Mouse (Mus musculus) heart, embryonic 13.5 days (tissue): ENCODE measurements around the gene Nexn. TPM values are rescaled to one million over a fixed set of nuclear protein-coding genes. Genes with fewer than 3 reads are reported as not detected.

Source experiments
- ATAC-seq: fragments of 200-750 bp; cut with Nextera tagmentation; 2 replicates; pipeline ENCODE4 v1.8.0; 2017; ENCODE audit warnings: moderate TSS enrichment; ENCODE audit not compliant: insufficient number of reproducible peaks, low FRiP score, low TSS enrichment; ENCODE audit errors: extremely low read depth
- H3K27ac ChIP-seq: fragments of 300-500 bp; sonication (generic); replicated peaks from 2 replicates; pipeline ENCODE4 v1.5.1; 2015; ENCODE audit warnings: moderate library complexity, mild to moderate bottlenecking, inconsistent platforms
- H3K27me3 ChIP-seq: fragments of 300-500 bp; sonication (generic); replicated peaks from 2 replicates; pipeline ENCODE4 v1.6.1; 2015; ENCODE audit warnings: mild to moderate bottlenecking, inconsistent platforms
- H3K36me3 ChIP-seq: fragments of 300-500 bp; sonication (generic); 2 replicates; pipeline ENCODE4 v1.6.1; 2015; ENCODE audit warnings: mild to moderate bottlenecking, inconsistent platforms
- H3K4me1 ChIP-seq: fragments of 300-500 bp; sonication (generic); 2 replicates; pipeline ENCODE4 v1.6.1; 2015; ENCODE audit warnings: inconsistent platforms
- H3K4me2 ChIP-seq: fragments of 300-500 bp; sonication (generic); 2 replicates; pipeline ENCODE4 v1.6.1; 2015; ENCODE audit warnings: inconsistent platforms, mild to moderate bottlenecking, moderate library complexity
- H3K4me3 ChIP-seq: fragments of 300-500 bp; sonication (generic); 2 replicates; pipeline ENCODE4 v1.5.1; 2015; ENCODE audit warnings: moderate library complexity, mild to moderate bottlenecking, inconsistent platforms
- H3K9ac ChIP-seq: fragments of 300-500 bp; sonication (generic); 2 replicates; pipeline ENCODE4 v1.6.1; 2015; ENCODE audit warnings: inconsistent platforms, mild to moderate bottlenecking, moderate library complexity
- H3K9me3 ChIP-seq: fragments of 300-500 bp; sonication (generic); 2 replicates; pipeline ENCODE4 v1.6.1; 2016; ENCODE audit warnings: inconsistent platforms
- WGBS: fragments of 180-500 bp; shearing (Covaris S2); methylation state at CpG from one replicate; pipeline ENCODE4 v1.1.7; 2015; ENCODE audit warnings: mixed read lengths; 5-methylcytosine and 5-hydroxymethylcytosine counted together
- polyA plus RNA-seq: library from polyadenylated mRNA; unstranded; fragments of >200 nt; fragmentation: Nextera tagmentation; extraction: Ambion mirVana; gene quantifications from 2 replicates; pipeline ENCODE4 v1.2.1, GENCODE M21; 2015

Gene Nexn
- polyA plus RNA-seq, 1 experiment from 2014 or later: 192 TPM

GRCm38 (mm10) chr3:152277912-152278311 lies 11.8 kb upstream of the Nexn start:
- no peak for ATAC-seq
- Histone ChIP-seq H3K9ac (no peak overlapping the region), H3K4me3 (no peak overlapping the region), H3K27ac (peak overlapping the region; percentile 31; the same call in 1 of the 2 replicates), H3K9me3 (no peaks in the 10 kb centered on the region), H3K27me3 (no peaks in the 10 kb centered on the region), H3K4me2 (no peak overlapping the region), H3K36me3 (peaks cover 34% of the 10 kb centered on the region), H3K4me1 (peaks cover 25% of the 10 kb centered on the region)
- WGBS: 76% methylated on average over 2 of the region's 2 CpGs

GRCm38 (mm10) chr3:152276935-152277334 lies 10.8 kb upstream of the Nexn start:
- Histone ChIP-seq H3K36me3 (peaks cover 25% of the 10 kb centered on the region), H3K9me3 (no peaks in the 10 kb centered on the region), H3K4me2 (no peak overlapping the region), H3K4me1 (peaks cover 33% of the 10 kb centered on the region), H3K27me3 (no peaks in the 10 kb centered on the region), H3K27ac (no peak overlapping the region), H3K4me3 (no peak overlapping the region), H3K9ac (no peak overlapping the region)
- WGBS: 94% methylated on average over 3 of the region's 3 CpGs
- no peak for ATAC-seq

- 79% methylated on average over 8 of the region's 8 CpGs for WGBS
- Histone ChIP-seq H3K9ac (no peak overlapping the region), H3K36me3 (peaks cover 11% of the 10 kb centered on the region), H3K4me3 (no peak overlapping the region), H3K4me1 (peaks cover 47% of the 10 kb centered on the region), H3K27me3 (no peaks in the 10 kb centered on the region), H3K4me2 (no peak overlapping the region), H3K27ac (no peak overlapping the region), H3K9me3 (no peaks in the 10 kb centered on the region)
- ATAC-seq: no peak
Measured at GRCm38 (mm10) chr3:152275008-152275407, 8.9 kb upstream of the Nexn start.

- Histone ChIP-seq H3K9ac (peak overlapping the region; percentile 16; the same call in 1 of the 2 replicates), H3K4me2 (no peak overlapping the region), H3K4me3 (no peak overlapping the region), H3K27me3 (no peaks in the 10 kb centered on the region), H3K9me3 (no peaks in the 10 kb centered on the region), H3K4me1 (peaks cover 49% of the 10 kb centered on the region), H3K36me3 (peaks cover 11% of the 10 kb centered on the region), H3K27ac (peak overlapping the region; percentile 61)
- 58% methylated on average over 20 of the region's 20 CpGs for WGBS
- ATAC-seq: no peak
Measured at GRCm38 (mm10) chr3:152272974-152273685, 7.0 kb upstream of the Nexn start.

GRCm38 (mm10) chr3:152271876-152272275 lies 5.7 kb upstream of the Nexn start:
- Histone ChIP-seq H3K9me3 (no peaks in the 10 kb centered on the region), H3K4me3 (no peak overlapping the region), H3K4me2 (no peak overlapping the region), H3K27ac (0 out of 2 replicates have a peak overlapping the region, but pooled peaks have one; percentile 4), H3K9ac (peak overlapping the region; percentile 11; the same call in 1 of the 2 replicates), H3K36me3 (peaks cover 8% of the 10 kb centered on the region), H3K27me3 (no peaks in the 10 kb centered on the region), H3K4me1 (peaks cover 51% of the 10 kb centered on the region)
- 68% methylated on average over 6 of the region's 6 CpGs for WGBS
- no peak for ATAC-seq

- H3K36me3 ChIP-seq: peaks cover 4% of the 10 kb centered on the region
- H3K4me3 ChIP-seq: no peak overlapping the region
- 75% methylated on average over 10 of the region's 10 CpGs for WGBS
- H3K9me3 ChIP-seq: no peaks in the 10 kb centered on the region
- H3K9ac ChIP-seq: no peak overlapping the region
- no peak overlapping the region for H3K4me2 ChIP-seq
- no peak for ATAC-seq
- peaks cover 58% of the 10 kb centered on the region for H3K4me1 ChIP-seq
- H3K27me3 ChIP-seq: no peaks in the 10 kb centered on the region
- H3K27ac ChIP-seq: no peak overlapping the region
Measured at GRCm38 (mm10) chr3:152271071-152271710, 5.0 kb upstream of the Nexn start.

GRCm38 (mm10) chr3:152268099-152268498 lies 1.9 kb upstream of the Nexn start:
- Histone ChIP-seq H3K4me2 (no peak overlapping the region), H3K27me3 (no peaks in the 10 kb centered on the region), H3K4me1 (peaks cover 53% of the 10 kb centered on the region), H3K4me3 (no peak overlapping the region), H3K9ac (no peak overlapping the region), H3K9me3 (no peaks in the 10 kb centered on the region), H3K36me3 (no peaks in the 10 kb centered on the region), H3K27ac (no peak overlapping the region)
- WGBS: 84% methylated on average over 14 of the region's 14 CpGs
- no peak for ATAC-seq

GRCm38 (mm10) chr3:152265351-152266035 lies 657 bp downstream of the Nexn start:
- H3K36me3 ChIP-seq: no peaks in the 10 kb centered on the region
- H3K27me3 ChIP-seq: no peaks in the 10 kb centered on the region
- H3K27ac ChIP-seq: peak overlapping the region; percentile 97
- ATAC-seq: peak; percentile 64; the same call in 1 of the 2 replicates
- H3K4me1 ChIP-seq: peaks cover 54% of the 10 kb centered on the region
- H3K9me3 ChIP-seq: no peaks in the 10 kb centered on the region
- peak overlapping the region; percentile 91 for H3K9ac ChIP-seq
- 3% methylated on average over 51 of the region's 63 CpGs for WGBS
- H3K4me3 ChIP-seq: peak overlapping the region; percentile 69
- H3K4me2 ChIP-seq: peak overlapping the region; percentile 80

- Histone ChIP-seq H3K4me2 (peak overlapping the region; percentile 80), H3K36me3 (no peaks in the 10 kb centered on the region), H3K27me3 (no peaks in the 10 kb centered on the region), H3K4me3 (peak overlapping the region; percentile 69), H3K9ac (peak overlapping the region; percentile 91), H3K4me1 (peaks cover 58% of the 10 kb centered on the region), H3K9me3 (no peaks in the 10 kb centered on the region), H3K27ac (peak overlapping the region; percentile 97)
- 17% methylated on average over 12 of the region's 12 CpGs for WGBS
- ATAC-seq: no peak
Measured at GRCm38 (mm10) chr3:152264830-152265229, 1.3 kb downstream of the Nexn start.

GRCm38 (mm10) chr3:152264374-152264773 lies 1.8 kb downstream of the Nexn start:
- Histone ChIP-seq H3K27ac (peak overlapping the region; percentile 97), H3K9me3 (no peaks in the 10 kb centered on the region), H3K36me3 (no peaks in the 10 kb centered on the region), H3K27me3 (no peaks in the 10 kb centered on the region), H3K4me2 (peak overlapping the region; percentile 80), H3K4me3 (peak overlapping the region; percentile 69), H3K4me1 (peaks cover 61% of the 10 kb centered on the region), H3K9ac (peak overlapping the region; percentile 91)
- WGBS: 27% methylated on average over 10 of the region's 10 CpGs
- ATAC-seq: no peak

GRCm38 (mm10) chr3:152261948-152262347 lies 4.2 kb downstream of the Nexn start:
- Histone ChIP-seq H3K4me2 (peak overlapping the region; percentile 80), H3K9me3 (no peaks in the 10 kb centered on the region), H3K4me3 (peak overlapping the region; percentile 69), H3K36me3 (no peaks in the 10 kb centered on the region), H3K9ac (peak overlapping the region; percentile 91), H3K4me1 (peaks cover 66% of the 10 kb centered on the region), H3K27ac (peak overlapping the region; percentile 97), H3K27me3 (no peaks in the 10 kb centered on the region)
- WGBS: 9% methylated on average over 8 of the region's 8 CpGs
- no peak for ATAC-seq
